Mouse (Mus musculus) splenic B cell, adult 2 months (primary cell): ENCODE measurements around the gene Ciita.

Source experiments
- DNase-seq: peaks from one replicate; pipeline ENCODE4 v3.0.0-alpha.2; 2011; ENCODE audit warnings: low read depth, low spot score
- H3K27me3 ChIP-seq: 2 replicates; pipeline ENCODE4 v1.6.1; 2012; ENCODE audit warnings: mild to moderate bottlenecking, low read length, moderate library complexity, mixed read lengths; ENCODE audit not compliant: control insufficient read depth, poor library complexity, insufficient read depth, severe bottlenecking
- H3K36me3 ChIP-seq: 2 replicates; pipeline ENCODE4 v1.6.1; 2012; ENCODE audit warnings: mild to moderate bottlenecking, low read length, moderate library complexity, mixed read lengths; ENCODE audit not compliant: control insufficient read depth, poor library complexity, insufficient read depth, severe bottlenecking

Ciita gene

DNA sequence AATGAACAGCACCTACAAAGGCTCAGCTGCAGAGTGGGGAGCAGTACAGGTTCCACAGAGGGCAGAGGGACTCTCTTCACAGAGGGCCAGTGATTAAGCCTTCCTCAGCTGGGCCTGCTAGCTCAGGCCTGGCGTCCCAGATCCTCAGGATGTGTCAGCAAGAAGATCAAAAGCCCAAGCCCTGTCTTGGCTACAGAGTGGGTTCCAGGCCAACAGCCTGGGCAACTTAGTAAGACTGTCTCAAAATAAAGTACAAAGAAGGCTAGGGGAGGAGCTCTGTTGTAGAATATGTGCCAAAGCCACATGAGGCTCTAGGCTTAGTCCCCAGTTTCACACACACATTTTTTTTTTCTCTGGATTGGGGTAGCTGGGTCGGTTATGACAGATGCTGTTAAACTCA lies 95.1 kb downstream of the Ciita start:
- peaks cover 9% of the 10 kb centered on the region for H3K36me3 ChIP-seq
- no peak for DNase-seq
- H3K27me3 ChIP-seq = no peaks in the 10 kb centered on the region

DNA sequence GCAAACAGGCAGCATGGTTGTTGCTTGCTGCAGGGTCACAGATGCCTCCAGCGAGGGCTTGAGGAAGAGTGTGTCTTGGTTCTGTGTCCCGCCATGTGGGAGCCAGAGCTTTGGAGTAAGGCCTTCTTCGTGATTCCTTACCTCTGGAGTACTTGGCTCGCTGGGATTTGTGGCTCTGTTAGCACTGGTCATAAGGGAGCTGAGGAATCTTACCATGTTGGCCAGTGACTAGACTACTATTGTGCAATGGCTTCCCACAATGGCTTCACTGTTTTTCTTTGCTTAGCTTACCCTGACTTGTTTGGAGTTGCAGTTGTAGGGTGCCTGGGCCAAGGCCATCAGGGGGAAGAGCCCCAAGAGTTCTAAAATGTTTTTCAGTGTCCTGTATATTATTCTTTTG lies 96.1 kb downstream of the Ciita start:
- peaks cover 9% of the 10 kb centered on the region; the same call in 1 of the 2 replicates for H3K36me3 ChIP-seq
- no peak for DNase-seq
- H3K27me3 ChIP-seq = no peaks in the 10 kb centered on the region

DNA sequence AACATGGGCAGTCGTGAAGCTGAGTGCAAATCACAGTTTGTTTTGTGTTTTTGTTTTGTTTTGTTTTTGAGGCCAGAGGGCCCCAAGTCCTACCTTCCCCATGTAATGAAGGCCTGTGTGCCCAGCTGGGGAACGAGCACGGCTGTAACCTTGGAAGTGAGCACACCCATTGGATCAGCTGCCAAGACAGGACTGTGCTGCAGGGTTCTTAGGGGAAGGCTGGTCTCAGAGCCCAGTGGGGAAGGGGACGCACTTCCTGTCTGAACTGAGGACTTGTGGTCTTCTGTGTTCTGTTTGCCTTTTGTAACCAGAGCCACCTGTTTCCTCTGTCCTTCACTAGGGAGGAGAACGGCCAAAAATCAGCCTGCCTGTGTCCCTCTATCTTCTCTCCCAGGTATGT lies 97.7 kb downstream of the Ciita start:
- DNase-seq = no peak
- Histone ChIP-seq H3K36me3 (peaks cover 7% of the 10 kb centered on the region; the same call in 1 of the 2 replicates), H3K27me3 (no peaks in the 10 kb centered on the region)
